Mouse (Mus musculus) lung, embryonic 14.5 days (tissue): ENCODE measurements around the gene Zkscan2. TPM values are rescaled to one million over a fixed set of nuclear protein-coding genes. Genes with fewer than 3 reads are reported as not detected.

Experiments
- ATAC-seq: fragments of 200-750 bp; cut with Nextera tagmentation; 2 replicates; pipeline ENCODE4 v1.8.0; 2017; ENCODE audit warnings: mild to moderate bottlenecking, moderate TSS enrichment, moderate library complexity; ENCODE audit not compliant: insufficient read depth
- DNase-seq: peaks from one replicate; pipeline ENCODE4 v3.0.0-alpha.2; 2015
- H3K27ac ChIP-seq: fragments of 300-500 bp; sonication (generic); 2 replicates; pipeline ENCODE4 v1.5.1; 2014; ENCODE audit warnings: low read depth, mild to moderate bottlenecking, moderate library complexity
- H3K27me3 ChIP-seq: fragments of 300-500 bp; sonication (generic); 2 replicates; pipeline ENCODE4 v1.6.1; 2014; ENCODE audit warnings: low read length, control low read depth; ENCODE audit not compliant: insufficient read depth
- H3K36me3 ChIP-seq: fragments of 300-500 bp; sonication (generic); 2 replicates; pipeline ENCODE4 v1.6.1; 2014; ENCODE audit warnings: control low read depth; ENCODE audit not compliant: insufficient read depth
- H3K4me1 ChIP-seq: fragments of 300-500 bp; sonication (generic); 2 replicates; pipeline ENCODE4 v1.6.1; 2014; ENCODE audit warnings: antibody characterized with exemption, control low read depth; ENCODE audit not compliant: insufficient read depth
- H3K4me2 ChIP-seq: fragments of 300-500 bp; sonication (generic); 2 replicates; pipeline ENCODE4 v1.6.1; 2014; ENCODE audit warnings: mild to moderate bottlenecking
- H3K4me3 ChIP-seq: fragments of 300-500 bp; sonication (generic); 2 replicates; pipeline ENCODE4 v1.5.1; 2014; ENCODE audit warnings: low read depth, low read length
- H3K9ac ChIP-seq: fragments of 300-500 bp; sonication (generic); 2 replicates; pipeline ENCODE4 v1.6.1; 2014
- H3K9me3 ChIP-seq: fragments of 300-500 bp; sonication (generic); 2 replicates; pipeline ENCODE4 v1.6.1; 2016; ENCODE audit warnings: low read depth, low read length, control low read depth
- CTCF ChIP-seq: IDR thresholded peaks from 2 replicates; pipeline ENCODE4 v1.5.1; 2016; ENCODE audit warnings: antibody characterized with exemption, low read depth
- WGBS: fragments of 180-500 bp; shearing (Covaris S2); extraction: QIAGEN DNeasy Blood & Tissue Kit; methylation state at CpG from one replicate; pipeline ENCODE4 v1.1.7; 2014; 5-methylcytosine and 5-hydroxymethylcytosine counted together
- polyA plus RNA-seq: library from polyadenylated mRNA; unstranded; fragments of >200 nt; fragmentation: Nextera tagmentation; extraction: Ambion mirVana; gene quantifications from 2 replicates; pipeline ENCODE4 v1.2.1, GENCODE M21; 2014

The Zkscan2 gene
- polyA plus RNA-seq, 1 experiment from 2014 or later, result 3.3 TPM

- H3K9me3 ChIP-seq, result no peaks in the 10 kb centered on the region
- H3K4me3 ChIP-seq, result peak overlapping the region; percentile 45
- H3K4me1 ChIP-seq, result no peaks in the 10 kb centered on the region
- ATAC-seq (no peak), DNase-seq (peak; percentile 18)
- 32% methylated on average over 19 of the region's 19 CpGs for whole genome bisulfite sequencing
- peak overlapping the region; percentile 80 for H3K4me2 ChIP-seq
- no peak for TF ChIP-seq CTCF
- no peaks in the 10 kb centered on the region for H3K36me3 ChIP-seq
- H3K9ac ChIP-seq, result peak overlapping the region; percentile 59
- no peaks in the 10 kb centered on the region for H3K27me3 ChIP-seq
- no peak overlapping the region for H3K27ac ChIP-seq
Observed at GRCm38 (mm10) chr7:123499481-123500238, 589 bp downstream of the Zkscan2 start.

DNA sequence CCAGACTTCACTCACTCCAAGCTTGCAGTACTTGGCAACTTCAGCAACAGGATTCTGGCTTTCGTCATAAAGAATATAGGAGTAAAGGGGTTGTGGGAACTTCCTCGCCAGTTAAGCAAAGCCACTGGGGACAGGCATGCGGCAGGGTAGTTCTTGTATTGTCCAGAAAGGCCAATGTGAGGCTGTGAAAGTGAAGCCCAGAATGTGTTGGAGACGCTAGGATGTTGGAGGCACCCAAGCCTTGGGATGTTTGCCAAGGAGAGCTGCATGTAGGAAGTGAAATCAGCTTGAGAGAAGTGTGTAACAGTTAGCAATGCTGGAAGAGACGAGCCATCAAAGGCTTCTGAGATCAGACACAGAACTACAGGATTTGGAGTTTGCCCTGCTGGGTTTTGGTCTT is 12.5 kb downstream of the Zkscan2 start:
- ATAC-seq, result no peak
- Histone ChIP-seq H3K9me3 (no peaks in the 10 kb centered on the region), H3K27me3 (no peaks in the 10 kb centered on the region), H3K27ac (no peak overlapping the region), H3K4me3 (no peak overlapping the region), H3K9ac (no peak overlapping the region), H3K4me2 (no peak overlapping the region), H3K4me1 (no peaks in the 10 kb centered on the region), H3K36me3 (no peaks in the 10 kb centered on the region)
- peak; percentile 49 for DNase-seq
- no peak for TF ChIP-seq CTCF
- 63% methylated on average over 5 of the region's 5 CpGs for WGBS

DNA sequence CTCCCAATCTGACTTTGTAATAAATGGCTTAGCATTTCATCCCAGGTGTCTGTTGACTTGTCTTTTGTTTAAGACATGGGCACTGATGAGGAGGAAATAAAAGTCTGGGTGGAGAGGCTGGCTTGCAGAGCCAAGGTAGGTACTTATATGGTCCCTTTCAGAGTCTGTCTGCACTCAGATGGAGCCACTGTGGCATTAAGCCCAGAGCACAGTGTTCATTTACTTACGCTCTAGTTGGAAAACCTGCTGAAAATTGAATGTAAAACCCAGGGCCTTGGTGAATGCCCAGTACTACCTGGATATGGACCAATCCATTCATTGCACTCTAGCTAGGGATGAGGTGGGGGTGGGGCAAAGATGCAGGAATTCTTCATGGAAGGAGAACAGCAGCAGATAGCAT is 32.3 kb downstream of the Zkscan2 start:
- Histone ChIP-seq H3K36me3 (no peaks in the 10 kb centered on the region), H3K4me3 (no peak overlapping the region), H3K27ac (no peak overlapping the region), H3K27me3 (no peaks in the 10 kb centered on the region), H3K9me3 (no peaks in the 10 kb centered on the region), H3K9ac (no peak overlapping the region), H3K4me2 (no peak overlapping the region), H3K4me1 (no peaks in the 10 kb centered on the region)
- TF ChIP-seq CTCF, result no peak
- 97% methylated on average over 1 of the region's 1 CpGs for WGBS
- ATAC-seq, result no peak
- no peak for DNase-seq

- H3K9me3 ChIP-seq, result no peaks in the 10 kb centered on the region
- peak; percentile 92 for DNase-seq
- TF ChIP-seq CTCF, result peak; percentile 93
- no peak overlapping the region for H3K4me2 ChIP-seq
- no peak overlapping the region for H3K4me3 ChIP-seq
- H3K4me1 ChIP-seq, result no peaks in the 10 kb centered on the region
- H3K9ac ChIP-seq, result no peak overlapping the region
- H3K36me3 ChIP-seq, result no peaks in the 10 kb centered on the region
- peak; percentile 81; the same call in 1 of the 2 replicates for ATAC-seq
- no peak overlapping the region for H3K27ac ChIP-seq
- WGBS, result 22% methylated on average over 6 of the region's 6 CpGs
- no peaks in the 10 kb centered on the region for H3K27me3 ChIP-seq
Observed at GRCm38 (mm10) chr7:123465692-123466387, 34.4 kb downstream of the Zkscan2 start.

DNA sequence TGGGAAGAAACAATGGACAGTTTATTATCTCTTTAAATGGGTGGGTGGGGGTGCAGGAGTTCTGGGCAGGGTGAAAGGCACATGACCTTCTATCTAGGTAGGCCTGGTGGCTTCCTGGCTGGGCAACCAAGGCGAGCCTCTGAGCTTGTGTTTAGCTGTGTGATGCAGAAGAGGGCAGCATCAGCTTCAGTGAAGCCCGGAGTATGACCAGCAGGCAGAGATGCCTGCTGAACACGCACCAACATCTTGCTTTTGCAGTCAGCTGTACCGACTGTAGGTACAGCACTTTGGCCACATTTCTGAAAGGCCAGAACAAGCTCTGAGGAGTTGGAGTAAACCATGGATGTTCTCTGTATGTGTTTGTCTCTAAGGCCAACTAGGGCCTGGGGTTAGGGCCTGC is 36.7 kb downstream of the Zkscan2 start:
- Histone ChIP-seq H3K9me3 (no peaks in the 10 kb centered on the region), H3K4me1 (no peaks in the 10 kb centered on the region), H3K4me3 (no peak overlapping the region), H3K27me3 (no peaks in the 10 kb centered on the region), H3K36me3 (no peaks in the 10 kb centered on the region), H3K4me2 (no peak overlapping the region), H3K27ac (no peak overlapping the region), H3K9ac (no peak overlapping the region)
- ATAC-seq, result no peak
- TF ChIP-seq CTCF, result no peak
- DNase-seq, result no peak
- WGBS, result 72% methylated on average over 4 of the region's 4 CpGs

DNA sequence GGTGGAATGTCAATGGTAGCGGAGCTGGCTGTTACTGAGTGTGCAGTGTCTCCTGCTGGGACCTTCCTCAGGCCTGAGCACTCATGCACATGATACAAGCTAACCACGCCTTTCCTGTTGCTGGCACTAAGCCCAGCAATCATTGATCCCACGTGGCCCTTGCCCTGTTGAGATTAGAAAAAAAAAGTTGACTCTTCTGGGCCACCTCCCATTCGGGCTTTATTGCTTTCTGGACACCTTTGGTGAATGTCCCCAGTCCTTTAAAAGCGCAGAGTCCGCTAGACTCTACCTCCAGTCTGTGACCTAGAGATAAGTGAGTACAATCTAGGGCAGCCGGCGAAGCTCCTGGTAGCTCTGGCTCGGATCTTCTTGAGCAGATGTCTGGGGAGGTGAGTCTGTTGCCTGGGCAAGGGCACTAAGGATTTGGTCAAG is 38.2 kb downstream of the Zkscan2 start, which contains the start of gene Aqp8:
Gene Aqp8, plus strand, starts transcription at position 222 of the 432 bp plus-strand sequence.
- H3K4me3 ChIP-seq, result no peak within 1 kb of the TSS
- no peaks in the 10 kb centered on the region for H3K27me3 ChIP-seq
- no peak within 1 kb of the TSS for H3K27ac ChIP-seq
- H3K36me3 ChIP-seq, result no peaks in the 10 kb centered on the region
- 68% methylated on average over 9 of the region's 9 CpGs for WGBS
- no peaks in the 10 kb centered on the region for H3K4me1 ChIP-seq
- no peak within 1 kb of the TSS for H3K9ac ChIP-seq
- ATAC-seq (peak; percentile 50; the same call in 1 of the 2 replicates), DNase-seq (peak; percentile 17)
- H3K4me2 ChIP-seq, result no peak within 1 kb of the TSS
- no peak for TF ChIP-seq CTCF
- no peaks in the 10 kb centered on the region for H3K9me3 ChIP-seq

DNA sequence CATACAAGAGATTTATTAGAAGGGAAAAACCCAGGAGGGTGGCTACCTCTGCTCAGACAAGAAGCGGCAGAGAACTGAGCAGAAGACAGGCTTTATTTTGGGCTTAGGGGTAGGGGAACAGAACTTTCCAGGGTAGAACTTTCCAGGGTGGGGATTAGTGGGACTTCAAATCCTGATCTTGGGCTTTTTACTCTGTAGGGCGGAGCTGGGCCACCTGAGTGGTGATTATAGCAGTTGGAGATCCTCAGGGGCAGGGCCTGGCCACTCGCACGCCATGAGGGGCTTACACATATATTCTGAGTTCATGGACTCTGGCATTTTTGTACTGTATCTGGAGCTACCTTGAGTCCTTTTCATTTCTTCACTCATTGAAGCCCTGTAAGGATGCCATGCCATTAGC is 38.9 kb downstream of the Zkscan2 start:
- 89% methylated on average over 4 of the region's 4 CpGs for WGBS
- Histone ChIP-seq H3K9me3 (no peaks in the 10 kb centered on the region), H3K4me3 (no peak overlapping the region), H3K4me2 (no peak overlapping the region), H3K9ac (no peak overlapping the region), H3K27ac (no peak overlapping the region), H3K36me3 (no peaks in the 10 kb centered on the region), H3K27me3 (no peaks in the 10 kb centered on the region), H3K4me1 (no peaks in the 10 kb centered on the region)
- DNase-seq (no peak), ATAC-seq (no peak)
- TF ChIP-seq CTCF, result no peak
